Comparison of ENCODE assay signal across 9 mouse cellular contexts in genomic region chr11:106364712-106365111, GRCm38 (mm10). TPM values are rescaled to one million over a fixed set of nuclear protein-coding genes. Genes with fewer than 3 reads are reported as not detected.
A peak's percentile ranks its signal among the peaks of the same experiment; 100 is the strongest.
DNase-seq lines count a peak whose midpoint lies in the region; ATAC-seq lines count a peak whose summit lies in the region.
"Had no signal": no experiment of that assay in that cellular context is flagged by ENCODE, and none has a peak within 500 bp of the region (broad histone marks: within the 10 kb centered on the region; RNA-seq: fewer than 3 reads in every experiment).

No protein-coding gene starts in this region.

- H3K36me3 ChIP-seq in forebrain, embryonic 11.5 days (ENCODE audit: control insufficient read depth, insufficient read depth, low read length), result no peaks in the 10 kb centered on the region
- no peaks in the 10 kb centered on the region for H3K36me3 ChIP-seq in forebrain, embryonic 16.5 days (ENCODE audit: control insufficient read depth, insufficient read depth)
- no peaks in the 10 kb centered on the region for H3K36me3 ChIP-seq in hindbrain, embryonic 11.5 days (ENCODE audit: control insufficient read depth, insufficient read depth, low read length)

- peak; percentile 55 for DNase-seq in forebrain, embryonic 11.5 days (ENCODE audit: low spot score)
- peak; percentile 21 for DNase-seq in thymus, postnatal 14 days
- no peak for DNase-seq in thymus, adult 18-20 months
- DNase-seq in hindbrain, embryonic 11.5 days (ENCODE audit: low spot score), result peak; percentile 27
- DNase-seq in neural tube, embryonic 10.5 days (ENCODE audit: extremely low spot score, low spot score), result peak; percentile 27
- DNase-seq in layer of hippocampus, adult 8-10 months (ENCODE audit: low spot score in 2 of 2), result no peak
- no peak for DNase-seq in thymus, postnatal 10 days (ENCODE audit: low spot score in 2 of 2)

- 7% methylated on average over 11 of the region's 11 CpGs for WGBS in forebrain, embryonic 11.5 days
- WGBS in forebrain, embryonic 16.5 days, result 10% methylated on average over 11 of the region's 11 CpGs
- 6% methylated on average over 11 of the region's 11 CpGs for WGBS in hindbrain, embryonic 11.5 days

- H3K4me3 ChIP-seq in forebrain, embryonic 11.5 days (ENCODE audit: low read depth, low read length), result no peak overlapping the region
- no peak overlapping the region for H3K4me3 ChIP-seq in forebrain, embryonic 16.5 days (replicated peaks; ENCODE audit: low read length)
- H3K4me3 ChIP-seq in hindbrain, embryonic 11.5 days (ENCODE audit: low read depth, low read length), result no peak overlapping the region

- 0 out of 2 replicates have a peak, but pooled peaks cover 3% of the 10 kb centered on the region for H3K4me1 ChIP-seq in forebrain, embryonic 11.5 days (replicated peaks; ENCODE audit: control insufficient read depth, insufficient read depth, low read length)
- 0 out of 2 replicates have a peak, but pooled peaks cover 3% of the 10 kb centered on the region for H3K4me1 ChIP-seq in forebrain, embryonic 16.5 days (replicated peaks; ENCODE audit: control insufficient read depth, insufficient read depth, low read length)
- peaks cover 6% of the 10 kb centered on the region; the same call in 1 of the 2 replicates for H3K4me1 ChIP-seq in hindbrain, embryonic 11.5 days (replicated peaks; ENCODE audit: control insufficient read depth, insufficient read depth, low read length)

- no peak for ATAC-seq in forebrain, embryonic 11.5 days (replicated peaks; ENCODE audit: low FRiP score)
- ATAC-seq in forebrain, embryonic 16.5 days, result no peak
- no peak for ATAC-seq in hindbrain, embryonic 11.5 days (ENCODE audit: low FRiP score)

- no peak overlapping the region for H3K27ac ChIP-seq in forebrain, embryonic 11.5 days (ENCODE audit: low read depth, low read length)
- no peak overlapping the region for H3K27ac ChIP-seq in forebrain, embryonic 16.5 days (ENCODE audit: low read length)
- H3K27ac ChIP-seq in hindbrain, embryonic 11.5 days (ENCODE audit: low read depth, low read length), result no peak overlapping the region

- H3K27me3 ChIP-seq in forebrain, embryonic 11.5 days (ENCODE audit: control insufficient read depth, insufficient read depth, low read length), result no peaks in the 10 kb centered on the region
- H3K27me3 ChIP-seq in forebrain, embryonic 16.5 days (replicated peaks; ENCODE audit: control insufficient read depth, insufficient read depth, low read length), result no peaks in the 10 kb centered on the region
- no peaks in the 10 kb centered on the region for H3K27me3 ChIP-seq in hindbrain, embryonic 11.5 days (ENCODE audit: control insufficient read depth, insufficient read depth, low read length)

- H3K9me3 ChIP-seq in forebrain, embryonic 11.5 days (ENCODE audit: control insufficient read depth, low read length), result no peaks in the 10 kb centered on the region
- H3K9me3 ChIP-seq in forebrain, embryonic 16.5 days (ENCODE audit: control insufficient read depth, low read length), result no peaks in the 10 kb centered on the region
- H3K9me3 ChIP-seq in hindbrain, embryonic 11.5 days (ENCODE audit: control insufficient read depth, low read length), result no peaks in the 10 kb centered on the region

- H3K4me2 ChIP-seq in forebrain, embryonic 11.5 days (ENCODE audit: low read depth, low read length, severe bottlenecking), result no peak overlapping the region
- H3K4me2 ChIP-seq in forebrain, embryonic 16.5 days (ENCODE audit: low read length), result no peak overlapping the region
- H3K4me2 ChIP-seq in hindbrain, embryonic 11.5 days (replicated peaks; ENCODE audit: low read depth, low read length), result peak overlapping the region; percentile 28; the same call in 1 of the 2 replicates

- H3K9ac ChIP-seq in forebrain, embryonic 11.5 days (ENCODE audit: low read length), result peak overlapping the region; percentile 12; the same call in 1 of the 2 replicates
- H3K9ac ChIP-seq in forebrain, embryonic 16.5 days (replicated peaks; ENCODE audit: low read depth, low read length), result no peak overlapping the region
- peak overlapping the region; percentile 15; the same call in 1 of the 2 replicates for H3K9ac ChIP-seq in hindbrain, embryonic 11.5 days (ENCODE audit: low read depth, low read length)

RNA-seq across cellular contexts. Expression of gene Prr29, which starts 0.6 kb away (rescaled TPM):
- polyA plus RNA-seq in forebrain, embryonic 11.5 days (2014; fragmentation: Nextera tagmentation; extraction: Ambion mirVana), result not detected in 2 replicates
- not detected in 2 replicates for polyA plus RNA-seq in forebrain, embryonic 16.5 days (2015; fragmentation: Nextera tagmentation; extraction: Ambion mirVana)
- not detected in 2 replicates for polyA plus RNA-seq in hindbrain, embryonic 11.5 days (2014; fragmentation: Nextera tagmentation; extraction: Ambion mirVana)
- under 1 TPM in 1 of 4 experiments, not detected in 3; 0.41 TPM for total RNA-seq in layer of hippocampus, adult 8-10 months (2022)
- polyA plus RNA-seq: embryonic facial prominence, embryonic 11.5 days had no signal

RNA-seq across cellular contexts. Expression of gene Scn4a, which starts 11.6 kb away (rescaled TPM):
- 0.11 TPM in 1 of 2 replicates, not detected in the other for polyA plus RNA-seq in forebrain, embryonic 11.5 days (2014; fragmentation: Nextera tagmentation; extraction: Ambion mirVana)
- polyA plus RNA-seq in forebrain, embryonic 16.5 days (2015; fragmentation: Nextera tagmentation; extraction: Ambion mirVana), result 0.03 TPM in 1 of 2 replicates, not detected in the other
- 0.05 TPM in 1 of 2 replicates, not detected in the other for polyA plus RNA-seq in hindbrain, embryonic 11.5 days (2014; fragmentation: Nextera tagmentation; extraction: Ambion mirVana)
- under 1 TPM in 2 of 4 experiments, not detected in 2; 0.07 TPM for total RNA-seq in layer of hippocampus, adult 8-10 months (2022)

RNA-seq across cellular contexts. Expression of gene Icam2, which starts 23.2 kb away (rescaled TPM):
- polyA plus RNA-seq in forebrain, embryonic 11.5 days (2014; fragmentation: Nextera tagmentation; extraction: Ambion mirVana), result 13.3 and 14.1 TPM in 2 replicates
- polyA plus RNA-seq in forebrain, embryonic 16.5 days (2015; fragmentation: Nextera tagmentation; extraction: Ambion mirVana), result 10.9 and 12.6 TPM in 2 replicates
- 17.0 and 19.1 TPM in 2 replicates for polyA plus RNA-seq in hindbrain, embryonic 11.5 days (2014; fragmentation: Nextera tagmentation; extraction: Ambion mirVana)
- total RNA-seq in layer of hippocampus, adult 8-10 months (2022), result 1 to 10 TPM; 1.7 to 3.4 (median 2.4) TPM

RNA-seq across cellular contexts. Expression of gene Cd79b, which starts 50.1 kb away (rescaled TPM):
- 0.31 and 0.79 TPM in 2 replicates for polyA plus RNA-seq in forebrain, embryonic 11.5 days (2014; fragmentation: Nextera tagmentation; extraction: Ambion mirVana)
- 0.65 and 0.75 TPM in 2 replicates for polyA plus RNA-seq in forebrain, embryonic 16.5 days (2015; fragmentation: Nextera tagmentation; extraction: Ambion mirVana)
- polyA plus RNA-seq in hindbrain, embryonic 11.5 days (2014; fragmentation: Nextera tagmentation; extraction: Ambion mirVana), result 0.91 and 1.9 TPM in 2 replicates
- total RNA-seq in layer of hippocampus, adult 8-10 months (2022), result under 1 TPM in 1 of 4 experiments, not detected in 3; 0.39 TPM

Comparison
In these comparisons a context has a peak if more than half of its experiments do, and no peak if none do; other contexts are left out.
1. DNase-seq: peak in forebrain, embryonic 11.5 days (single experiment), thymus, postnatal 14 days (single experiment), hindbrain, embryonic 11.5 days (single experiment) and neural tube, embryonic 10.5 days (single experiment); none in thymus, adult 18-20 months (0 of 2), layer of hippocampus, adult 8-10 months (0 of 2) and thymus, postnatal 10 days (0 of 2).